Mouse (Mus musculus): Measurements from ENCODE around the gene Sdk1. TPM values are rescaled to one million over a fixed set of nuclear protein-coding genes. Genes with fewer than 3 reads are reported as not detected.
A peak's percentile ranks its signal among the peaks of the same experiment; 100 is the strongest.

Gene Sdk1
- polyA plus RNA-seq, 1 experiment from 2014 or later = 0.80 TPM

DNA sequence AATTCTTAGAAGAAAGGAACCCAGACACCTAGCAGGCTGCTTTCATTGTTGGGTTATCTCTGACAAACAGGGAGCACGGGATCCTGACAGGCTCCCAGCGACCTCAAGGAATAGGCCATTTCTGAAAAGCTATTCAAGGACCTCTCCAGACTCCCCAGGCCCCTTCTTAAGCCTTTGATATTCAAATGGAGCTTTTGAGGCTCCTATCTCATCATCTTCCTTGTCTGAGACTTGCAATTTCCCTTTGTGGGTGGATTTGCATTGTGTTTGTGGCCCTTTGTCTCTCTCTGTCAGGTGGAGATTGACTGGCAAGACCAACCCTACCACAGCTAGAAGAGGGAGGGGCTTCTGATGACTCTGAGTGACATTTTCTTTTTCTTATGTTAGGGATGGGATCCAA lies 888.7 kb downstream of the Sdk1 start:
- 8% methylated on average over 2 of the region's 2 CpGs for WGBS (ENCODE audit: insufficient replicate concordance)
- ATAC-seq = no peak

DNA sequence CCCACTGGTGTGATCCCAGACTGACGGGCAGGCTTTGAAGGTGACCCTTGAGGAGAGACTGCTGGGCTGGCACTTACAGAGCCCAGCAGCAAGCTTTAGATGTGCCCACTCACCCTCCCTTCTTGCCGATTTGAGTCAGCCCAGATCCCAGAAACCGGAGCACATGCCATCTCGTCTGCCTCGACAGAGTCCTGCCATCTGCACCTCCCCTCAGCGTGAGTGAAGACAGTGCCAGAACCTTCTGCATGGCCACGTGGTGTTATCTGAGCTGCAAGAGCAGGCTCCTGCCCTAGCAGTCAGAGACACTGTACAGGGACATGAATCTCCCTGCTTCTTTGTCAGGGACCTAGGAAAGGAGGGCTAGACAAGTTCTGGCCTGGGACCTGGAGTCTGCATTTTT lies 898.7 kb downstream of the Sdk1 start:
- Histone ChIP-seq H3K4me3 (no peak overlapping the region), H3K9me3 (replicated peaks) (no peaks in the 10 kb centered on the region), H3K36me3 (no peaks in the 10 kb centered on the region), H3K27me3 (replicated peaks) (no peaks in the 10 kb centered on the region), H3K27ac (no peak overlapping the region), H3K4me1 (no peaks in the 10 kb centered on the region), H3K4me2 (no peak overlapping the region), H3K9ac (no peak overlapping the region)
- 55% methylated on average over 7 of the region's 7 CpGs for WGBS (ENCODE audit: insufficient replicate concordance)
- ATAC-seq = no peak

More for the DNA sequence above, 888.7 kb downstream of the Sdk1 start:
- H3K36me3 ChIP-seq = no peaks in the 10 kb centered on the region
- H3K4me2 ChIP-seq = no peak overlapping the region
- H3K27ac ChIP-seq = no peak overlapping the region
- no peak overlapping the region for H3K9ac ChIP-seq
- no peak overlapping the region for H3K4me3 ChIP-seq
- no peaks in the 10 kb centered on the region for H3K9me3 ChIP-seq (replicated peaks)
- no peaks in the 10 kb centered on the region for H3K27me3 ChIP-seq (replicated peaks)
- H3K4me1 ChIP-seq = no peaks in the 10 kb centered on the region

DNA sequence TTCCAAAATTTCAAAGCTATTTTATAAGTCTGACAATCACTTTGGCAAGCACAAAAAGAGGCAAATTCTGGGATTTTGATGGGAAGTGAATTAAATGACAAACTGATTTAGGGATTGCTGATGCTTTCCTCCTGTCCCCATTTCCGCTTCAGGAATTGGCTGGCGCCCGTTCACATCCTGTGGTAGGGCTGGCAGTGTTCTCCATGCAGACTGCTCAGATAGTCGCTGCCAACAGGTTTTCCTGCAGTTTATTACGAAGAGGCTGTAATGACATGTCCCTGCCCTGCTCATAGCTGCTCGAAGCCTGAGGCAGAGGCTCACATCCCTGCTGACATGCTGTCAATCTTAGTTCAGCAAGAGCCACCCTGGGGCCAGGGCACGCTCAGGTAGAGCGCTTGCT lies 908.3 kb downstream of the Sdk1 start:
- Histone ChIP-seq H3K9me3 (replicated peaks) (peaks cover 22% of the 10 kb centered on the region), H3K4me2 (no peak overlapping the region), H3K27me3 (replicated peaks) (no peaks in the 10 kb centered on the region), H3K36me3 (no peaks in the 10 kb centered on the region), H3K4me3 (no peak overlapping the region), H3K27ac (no peak overlapping the region), H3K9ac (no peak overlapping the region), H3K4me1 (no peaks in the 10 kb centered on the region)
- no peak for ATAC-seq
- 63% methylated on average over 8 of the region's 8 CpGs for WGBS (ENCODE audit: insufficient replicate concordance)

DNA sequence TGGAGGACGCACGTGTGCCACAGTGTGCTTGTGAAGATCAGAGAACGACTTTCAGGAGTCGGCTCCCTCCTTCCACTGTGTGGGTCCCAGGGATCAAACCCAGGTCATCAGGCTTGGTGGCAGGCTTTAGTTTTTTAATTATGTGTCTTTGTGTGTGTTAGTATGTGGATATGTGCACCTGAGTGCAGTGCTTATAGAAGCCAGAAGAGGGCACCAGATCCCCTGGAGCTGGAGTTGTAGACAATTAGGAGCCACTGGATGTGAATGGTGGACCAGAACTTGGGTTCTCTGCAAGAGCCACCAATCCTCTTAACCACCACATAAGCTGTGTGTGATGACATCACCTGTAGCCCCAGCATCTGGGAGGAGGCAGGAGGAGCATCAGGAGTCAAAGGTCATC lies 909.5 kb downstream of the Sdk1 start:
- H3K4me2 ChIP-seq = no peak overlapping the region
- H3K4me1 ChIP-seq = no peaks in the 10 kb centered on the region
- no peaks in the 10 kb centered on the region for H3K36me3 ChIP-seq
- no peaks in the 10 kb centered on the region for H3K27me3 ChIP-seq (replicated peaks)
- 81% methylated on average over 4 of the region's 4 CpGs for WGBS (ENCODE audit: insufficient replicate concordance)
- no peak overlapping the region for H3K4me3 ChIP-seq
- H3K9me3 ChIP-seq (replicated peaks) = peaks cover 22% of the 10 kb centered on the region
- H3K9ac ChIP-seq = no peak overlapping the region
- ATAC-seq = no peak
- H3K27ac ChIP-seq = no peak overlapping the region

DNA sequence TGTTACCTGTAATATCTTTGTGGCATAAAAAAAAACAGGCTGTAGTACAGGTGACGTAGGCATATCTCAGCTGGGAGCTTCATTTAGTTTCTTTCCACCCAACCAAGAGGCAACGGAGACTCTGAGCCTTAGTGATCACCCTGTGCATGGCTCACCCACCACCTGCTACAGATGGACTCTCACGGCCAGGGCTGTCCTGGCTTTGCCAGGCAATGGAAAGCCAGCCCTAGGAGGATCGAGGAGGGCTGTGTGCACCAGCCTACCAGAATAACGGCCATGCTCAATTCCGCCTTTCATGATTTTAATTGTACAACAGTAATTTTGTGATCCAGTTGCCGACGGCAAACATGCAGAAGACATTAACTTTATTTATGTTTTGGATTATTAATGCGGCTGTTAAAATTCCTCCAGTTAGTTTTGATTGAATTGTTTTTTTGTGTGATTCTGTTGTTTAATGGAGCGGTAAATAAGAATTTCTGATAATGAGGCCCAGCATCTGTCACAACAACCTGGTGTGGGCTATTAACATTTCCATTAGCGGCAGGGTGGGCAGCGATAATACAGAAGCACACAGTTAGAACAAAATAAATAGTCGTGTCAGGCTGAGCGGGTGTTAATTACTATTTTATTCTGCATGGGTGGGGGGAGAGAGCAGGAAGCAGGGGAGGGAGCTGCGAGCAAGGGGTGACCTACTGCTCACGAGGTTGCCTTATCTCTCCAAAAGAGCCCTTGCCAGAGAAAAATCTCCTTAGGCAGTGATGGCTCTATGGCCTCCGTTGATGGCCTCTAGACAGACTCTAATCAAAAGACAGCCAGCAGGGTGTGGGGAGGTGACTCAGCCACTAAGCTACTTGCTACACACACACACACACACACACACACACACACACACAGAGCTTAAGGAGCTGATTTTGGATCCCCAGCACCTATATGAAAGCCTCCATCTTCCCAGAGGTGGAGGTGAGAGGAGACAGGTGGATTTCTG lies 915.9 kb downstream of the Sdk1 start:
- no peak overlapping the region for H3K9ac ChIP-seq
- no peaks in the 10 kb centered on the region for H3K36me3 ChIP-seq
- H3K27ac ChIP-seq = no peak overlapping the region
- no peak overlapping the region for H3K4me2 ChIP-seq
- H3K27me3 ChIP-seq (replicated peaks) = no peaks in the 10 kb centered on the region
- 74% methylated on average over 17 of the region's 17 CpGs for WGBS (ENCODE audit: insufficient replicate concordance)
- peaks cover 4% of the 10 kb centered on the region; the same call in 1 of the 2 replicates for H3K9me3 ChIP-seq (replicated peaks)
- no peaks in the 10 kb centered on the region for H3K4me1 ChIP-seq
- ATAC-seq = no peak
- H3K4me3 ChIP-seq = no peak overlapping the region

DNA sequence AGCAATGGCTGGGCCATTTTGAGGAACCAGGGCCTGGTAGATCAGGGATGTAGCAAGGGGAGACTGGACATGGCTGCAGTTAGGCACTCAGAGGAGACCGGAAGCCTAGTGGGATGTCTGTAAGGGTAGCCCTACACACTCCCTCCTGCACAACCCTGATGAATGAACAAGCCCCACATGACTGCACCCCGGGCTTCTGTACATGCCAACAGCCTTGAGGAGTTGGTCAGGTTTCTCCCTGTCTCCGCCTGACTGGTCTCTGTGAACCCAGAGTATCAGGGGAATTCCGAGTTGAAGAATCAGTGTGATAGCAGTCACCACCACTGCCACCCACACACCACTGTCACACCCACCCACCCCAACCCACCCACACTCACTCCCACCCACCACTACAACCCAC lies 922.2 kb downstream of the Sdk1 start:
- Histone ChIP-seq H3K27ac (no peak overlapping the region), H3K9me3 (replicated peaks) (peaks cover 16% of the 10 kb centered on the region), H3K4me2 (no peak overlapping the region), H3K4me3 (no peak overlapping the region), H3K36me3 (no peaks in the 10 kb centered on the region), H3K27me3 (replicated peaks) (no peaks in the 10 kb centered on the region), H3K4me1 (no peaks in the 10 kb centered on the region), H3K9ac (no peak overlapping the region)
- 61% methylated on average over 4 of the region's 4 CpGs for WGBS (ENCODE audit: insufficient replicate concordance)
- ATAC-seq = no peak

DNA sequence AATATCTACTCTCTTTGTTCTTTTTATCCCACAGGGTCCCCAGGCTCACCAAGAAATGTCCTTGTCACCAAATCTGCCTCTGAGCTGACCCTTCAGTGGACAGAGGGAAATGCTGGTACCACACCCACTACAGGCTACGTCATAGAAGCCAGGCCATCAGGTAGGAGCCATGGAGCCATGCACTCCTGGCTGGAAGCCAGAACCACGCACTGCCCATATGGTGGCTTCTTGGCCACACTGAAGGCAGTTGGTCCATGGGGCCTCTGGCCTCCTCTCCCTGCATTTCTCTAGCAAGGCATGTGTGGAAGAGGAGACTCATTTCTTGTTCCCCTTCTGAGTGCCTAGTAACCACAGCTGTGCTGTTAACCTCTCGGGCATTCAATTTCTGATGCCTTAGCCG lies 932.3 kb downstream of the Sdk1 start:
- Histone ChIP-seq H3K9ac (no peak overlapping the region), H3K4me3 (no peak overlapping the region), H3K4me1 (no peaks in the 10 kb centered on the region), H3K27me3 (replicated peaks) (no peaks in the 10 kb centered on the region), H3K36me3 (no peaks in the 10 kb centered on the region), H3K9me3 (replicated peaks) (no peaks in the 10 kb centered on the region), H3K27ac (no peak overlapping the region), H3K4me2 (no peak overlapping the region)
- WGBS (ENCODE audit: insufficient replicate concordance) = 67% methylated on average over 4 of the region's 4 CpGs
- no peak for ATAC-seq

DNA sequence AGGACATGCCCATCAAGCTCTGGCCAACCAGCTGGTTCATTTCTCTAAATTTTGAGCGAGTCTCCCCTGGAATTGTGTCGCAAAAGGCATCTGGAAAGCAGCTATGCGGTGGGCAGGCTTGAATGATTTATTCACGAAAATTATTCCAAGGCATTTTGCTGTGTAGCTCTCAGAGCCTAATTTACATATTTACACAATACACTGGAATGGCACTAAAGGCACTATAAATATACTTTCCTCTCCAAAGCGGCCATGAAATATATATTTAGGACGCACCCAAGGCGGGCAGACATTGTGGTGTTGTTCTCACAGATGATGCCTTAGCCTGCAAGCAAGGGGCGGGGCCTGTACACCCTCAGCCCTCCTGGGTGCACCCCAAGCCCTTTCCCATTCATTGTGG lies 936.9 kb downstream of the Sdk1 start:
- no peak for ATAC-seq
- no peak overlapping the region for H3K9ac ChIP-seq
- no peaks in the 10 kb centered on the region for H3K4me1 ChIP-seq
- no peaks in the 10 kb centered on the region for H3K9me3 ChIP-seq (replicated peaks)
- no peak overlapping the region for H3K27ac ChIP-seq
- 69% methylated on average over 8 of the region's 8 CpGs for WGBS (ENCODE audit: insufficient replicate concordance)
- H3K27me3 ChIP-seq (replicated peaks) = no peaks in the 10 kb centered on the region
- H3K36me3 ChIP-seq = no peaks in the 10 kb centered on the region
- H3K4me3 ChIP-seq = no peak overlapping the region
- H3K4me2 ChIP-seq = no peak overlapping the region

DNA sequence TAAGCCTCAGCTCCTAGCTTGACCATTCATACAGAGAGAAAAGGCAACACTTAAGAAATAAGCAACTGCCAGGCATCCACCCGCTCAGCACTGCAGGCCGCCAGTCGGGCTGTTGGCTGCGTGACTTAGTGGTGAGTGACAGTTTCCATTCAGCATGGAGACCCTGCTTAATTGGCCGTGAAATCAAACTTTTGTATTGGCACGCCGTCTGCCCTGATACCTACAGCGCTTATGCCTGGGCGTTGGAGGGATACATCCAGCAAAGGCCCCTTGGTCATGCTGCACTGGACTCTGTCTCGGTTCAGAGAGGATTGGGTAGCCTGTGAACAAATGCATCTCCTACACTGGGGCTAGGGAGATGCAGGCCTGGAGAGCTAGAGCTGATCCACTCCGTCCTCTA lies 938.0 kb downstream of the Sdk1 start:
- no peak for ATAC-seq
- WGBS (ENCODE audit: insufficient replicate concordance) = 80% methylated on average over 11 of the region's 11 CpGs
- H3K4me1 ChIP-seq = no peaks in the 10 kb centered on the region
- H3K36me3 ChIP-seq = no peaks in the 10 kb centered on the region
- no peak overlapping the region for H3K4me3 ChIP-seq
- H3K27ac ChIP-seq = no peak overlapping the region
- H3K4me2 ChIP-seq = no peak overlapping the region
- no peak overlapping the region for H3K9ac ChIP-seq
- no peaks in the 10 kb centered on the region for H3K27me3 ChIP-seq (replicated peaks)
- no peaks in the 10 kb centered on the region for H3K9me3 ChIP-seq (replicated peaks)

DNA sequence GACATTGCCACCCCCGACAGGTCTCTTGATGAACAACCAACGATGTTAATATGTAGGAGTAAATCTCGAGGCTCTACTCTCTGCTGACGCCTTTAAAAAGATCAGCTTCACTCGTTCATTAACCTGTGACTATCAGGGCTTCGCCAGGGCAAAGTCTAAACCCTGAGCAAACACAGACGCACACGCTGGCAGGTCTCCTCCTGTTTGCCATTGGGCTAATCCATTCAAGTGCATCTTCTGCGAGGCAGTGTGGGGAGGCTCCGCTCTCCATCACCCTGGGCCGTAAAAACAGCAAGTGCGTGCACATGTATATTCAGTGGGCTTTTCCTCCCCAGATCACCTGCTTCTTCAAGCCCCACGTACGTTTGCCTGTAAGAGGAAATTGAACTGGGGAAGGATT lies 940.6 kb downstream of the Sdk1 start:
- Histone ChIP-seq H3K36me3 (no peaks in the 10 kb centered on the region), H3K4me3 (no peak overlapping the region), H3K27ac (no peak overlapping the region), H3K27me3 (replicated peaks) (no peaks in the 10 kb centered on the region), H3K4me1 (no peaks in the 10 kb centered on the region), H3K4me2 (no peak overlapping the region), H3K9ac (no peak overlapping the region), H3K9me3 (replicated peaks) (no peaks in the 10 kb centered on the region)
- ATAC-seq = peak; percentile 59
- 64% methylated on average over 14 of the region's 14 CpGs for WGBS (ENCODE audit: insufficient replicate concordance)

DNA sequence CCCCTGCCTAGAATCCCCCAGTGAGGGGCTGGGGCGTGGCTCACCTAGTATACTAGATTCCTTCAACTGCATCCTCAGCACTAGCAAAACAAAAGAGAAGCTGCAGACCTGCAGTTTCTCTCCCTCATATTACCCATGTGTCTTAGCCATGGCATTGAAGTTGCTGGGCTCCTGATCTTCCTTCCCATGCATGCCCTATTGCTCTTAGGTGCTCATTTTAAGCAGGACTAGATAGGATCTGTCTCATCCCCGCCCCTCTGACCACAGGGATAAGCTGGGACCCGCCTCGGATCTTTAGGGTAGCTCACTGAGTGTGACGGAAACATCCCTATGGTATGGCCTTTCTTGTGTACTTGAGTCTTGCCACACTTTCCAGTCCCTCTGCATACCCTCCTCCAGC lies 947.5 kb downstream of the Sdk1 start:
- 58% methylated on average over 5 of the region's 5 CpGs for WGBS (ENCODE audit: insufficient replicate concordance)
- Histone ChIP-seq H3K27ac (no peak overlapping the region), H3K4me1 (no peaks in the 10 kb centered on the region), H3K4me3 (no peak overlapping the region), H3K9me3 (replicated peaks) (no peaks in the 10 kb centered on the region), H3K4me2 (no peak overlapping the region), H3K36me3 (no peaks in the 10 kb centered on the region), H3K9ac (no peak overlapping the region), H3K27me3 (replicated peaks) (no peaks in the 10 kb centered on the region)
- no peak for ATAC-seq

DNA sequence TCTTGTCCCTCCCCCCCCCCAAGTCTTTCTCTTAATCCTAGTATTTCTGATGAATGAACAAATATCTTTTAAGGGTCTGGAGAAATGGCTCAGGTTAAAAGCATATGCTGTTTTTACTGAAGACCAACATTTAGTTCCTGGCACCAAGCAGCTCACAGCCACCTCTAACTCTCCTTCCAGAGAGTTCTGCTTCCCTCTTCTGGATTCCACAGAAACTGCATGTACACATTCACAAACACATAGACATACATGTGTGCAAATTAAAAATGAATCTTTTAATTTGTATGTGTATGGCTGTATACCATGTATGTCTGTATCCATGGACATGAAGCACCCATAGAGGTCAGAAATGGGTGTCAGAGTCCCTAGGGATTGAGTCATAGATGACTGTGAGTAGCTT lies 968.6 kb downstream of the Sdk1 start:
- no peak overlapping the region for H3K9ac ChIP-seq
- H3K4me1 ChIP-seq = no peaks in the 10 kb centered on the region
- H3K9me3 ChIP-seq (replicated peaks) = no peaks in the 10 kb centered on the region
- no peak for ATAC-seq
- no peaks in the 10 kb centered on the region for H3K27me3 ChIP-seq (replicated peaks)
- H3K36me3 ChIP-seq = no peaks in the 10 kb centered on the region
- no peak overlapping the region for H3K4me2 ChIP-seq
- H3K4me3 ChIP-seq = no peak overlapping the region
- H3K27ac ChIP-seq = no peak overlapping the region

DNA sequence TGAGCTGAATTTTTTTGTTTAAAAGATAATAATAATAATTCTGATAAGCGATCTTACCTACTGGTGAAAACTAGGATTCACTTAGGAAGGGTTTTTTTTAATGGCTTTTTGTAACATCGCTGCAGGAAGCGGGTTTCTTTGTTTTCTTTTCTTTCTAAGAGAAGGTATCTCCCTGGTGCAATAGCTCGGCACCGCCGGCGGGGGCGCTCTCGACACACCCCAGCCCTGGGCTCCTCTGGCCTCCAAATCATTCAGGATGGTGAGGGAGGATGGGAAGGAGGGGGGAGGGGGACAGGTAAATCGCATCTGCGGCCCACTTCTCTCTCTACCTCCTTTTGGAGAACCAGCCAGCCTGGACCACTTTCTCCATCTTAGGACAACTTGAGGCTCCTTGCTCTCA lies 971.0 kb downstream of the Sdk1 start:
- H3K27me3 ChIP-seq (replicated peaks) = no peaks in the 10 kb centered on the region
- no peak overlapping the region for H3K4me2 ChIP-seq
- ATAC-seq = no peak
- H3K27ac ChIP-seq = no peak overlapping the region
- no peaks in the 10 kb centered on the region for H3K9me3 ChIP-seq (replicated peaks)
- no peak overlapping the region for H3K4me3 ChIP-seq
- H3K9ac ChIP-seq = no peak overlapping the region
- H3K4me1 ChIP-seq = no peaks in the 10 kb centered on the region
- WGBS (ENCODE audit: insufficient replicate concordance) = 34% methylated on average over 11 of the region's 11 CpGs
- H3K36me3 ChIP-seq = no peaks in the 10 kb centered on the region
